Mouse (Mus musculus): Measurements from ENCODE around the gene Tmub1. TPM values are rescaled to one million over a fixed set of nuclear protein-coding genes. Genes with fewer than 3 reads are reported as not detected.

Tmub1 gene
- total RNA-seq, 2 experiments from 2014 or later = 22.2 to 22.5 TPM

- no peak for DNase-seq (ENCODE audit: low spot score in 2 of 2)
- Histone ChIP-seq H3K27ac (no peak overlapping the region), H3K4me3 (peak overlapping the region; percentile 51; the same call in 1 of the 2 replicates)
- TF ChIP-seq CTCF (conservative IDR thresholded peaks at IDR 0.05) = no peak
These were observed 28.0 kb upstream of the Tmub1 start for GRCm38 (mm10) chr5:24475476-24476241.

GRCm38 (mm10) chr5:24474723-24475261 lies 27.1 kb upstream of the Tmub1 start:
- DNase-seq (ENCODE audit: low spot score in 2 of 2) = peak; percentile 68 to 71
- H3K27ac ChIP-seq = peak overlapping the region; percentile 58; the same call in 1 of the 2 replicates

DNA sequence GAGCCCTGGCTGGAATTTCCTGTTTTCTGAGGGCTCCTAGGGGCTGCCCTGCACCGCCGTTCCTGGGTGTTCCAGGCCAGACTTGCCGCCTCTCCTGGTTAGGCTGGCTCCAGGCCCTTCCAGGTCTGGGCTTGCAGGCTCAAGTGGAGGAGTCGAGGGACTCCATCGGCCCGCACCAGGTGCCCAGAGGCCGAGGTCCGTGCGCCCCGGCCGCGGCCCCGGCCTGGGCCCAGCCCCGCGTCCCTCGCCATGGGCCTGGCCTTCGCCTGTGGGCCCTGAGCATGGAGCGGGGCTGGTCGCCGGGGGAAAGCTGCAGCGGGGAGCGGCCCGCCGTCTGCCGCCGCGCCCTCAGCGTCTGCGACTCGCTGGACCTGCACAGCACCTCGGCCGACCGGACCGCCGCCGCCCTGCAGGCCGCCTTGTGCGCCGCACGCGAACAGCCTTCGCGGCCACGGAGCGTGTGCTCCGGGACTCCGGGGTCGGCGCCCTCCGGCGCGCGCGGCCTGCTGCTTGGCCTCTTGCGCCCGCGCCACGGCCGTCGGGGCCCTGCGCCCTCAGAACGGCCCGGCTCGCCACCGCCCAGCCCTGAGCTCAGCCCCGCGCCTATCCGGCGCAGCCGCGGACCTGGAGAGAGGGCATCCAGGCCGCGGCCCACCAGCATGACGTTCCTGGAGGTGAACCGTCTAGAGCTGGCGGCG lies 26.5 kb upstream of the Tmub1 start:
- H3K4me3 ChIP-seq = peak overlapping the region; percentile 51
- peak overlapping the region; percentile 58; the same call in 1 of the 2 replicates for H3K27ac ChIP-seq
- DNase-seq (ENCODE audit: low spot score in 2 of 2) = no peak
- TF ChIP-seq CTCF (conservative IDR thresholded peaks at IDR 0.05) = no peak

More at GRCm38 (mm10) chr5:24474723-24475261, 27.1 kb upstream of the Tmub1 start:
- TF ChIP-seq CTCF (conservative IDR thresholded peaks at IDR 0.05) = peak; percentile 68
- H3K4me3 ChIP-seq = peak overlapping the region; percentile 51

DNA sequence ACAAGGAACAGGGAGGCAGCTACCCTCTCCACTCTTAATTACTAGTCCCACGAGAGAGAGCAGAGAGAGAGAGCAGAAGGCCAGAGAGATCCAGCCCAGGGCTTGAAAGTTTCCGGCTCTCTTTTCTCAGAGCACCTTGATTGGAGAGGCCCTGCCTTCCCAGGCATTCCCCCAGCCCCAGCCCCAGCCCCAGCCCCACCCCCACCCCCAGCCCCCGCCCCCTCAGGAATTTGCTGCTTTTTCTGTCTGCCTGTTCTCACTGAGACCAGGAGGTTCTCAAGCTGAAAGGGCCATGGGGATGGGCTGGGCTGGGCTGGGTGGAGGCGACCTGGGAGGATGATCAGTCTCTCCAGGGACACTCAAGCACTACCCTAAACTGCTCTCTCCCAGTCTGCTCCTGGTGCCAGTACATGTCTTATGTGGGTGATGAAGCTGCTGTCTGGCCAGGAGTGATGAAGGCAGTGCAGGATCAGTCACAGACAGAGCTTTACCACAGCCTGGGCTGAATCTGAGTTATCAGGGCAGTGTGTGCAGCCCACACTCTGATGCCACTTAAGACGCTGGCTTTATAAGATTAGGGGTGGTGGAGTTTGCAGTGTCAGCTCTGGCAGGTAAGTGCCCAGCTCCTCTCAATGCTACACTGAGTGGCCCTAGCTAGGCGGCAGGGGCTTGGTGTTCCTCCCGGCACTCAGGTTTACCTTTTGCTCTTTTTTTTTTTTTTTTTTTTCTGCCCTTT lies 25.4 kb upstream of the Tmub1 start:
- Histone ChIP-seq H3K4me3 (no peak overlapping the region), H3K27ac (no peak overlapping the region)
- TF ChIP-seq CTCF (conservative IDR thresholded peaks at IDR 0.05) = no peak
- no peak for DNase-seq (ENCODE audit: low spot score in 2 of 2)

GRCm38 (mm10) chr5:24470600-24470999 lies 22.9 kb upstream of the Tmub1 start:
- DNase-seq (ENCODE audit: low spot score in 2 of 2) = peak; percentile 44 to 73
- Histone ChIP-seq H3K27ac (no peak overlapping the region), H3K4me3 (no peak overlapping the region)
- peak; percentile 95 for TF ChIP-seq CTCF (conservative IDR thresholded peaks at IDR 0.05)

GRCm38 (mm10) chr5:24466762-24467161 lies 19.1 kb upstream of the Tmub1 start:
- DNase-seq (ENCODE audit: low spot score in 2 of 2) = no peak
- Histone ChIP-seq H3K27ac (peak overlapping the region; percentile 60), H3K4me3 (no peak overlapping the region)
- no peak for TF ChIP-seq CTCF (conservative IDR thresholded peaks at IDR 0.05)

DNA sequence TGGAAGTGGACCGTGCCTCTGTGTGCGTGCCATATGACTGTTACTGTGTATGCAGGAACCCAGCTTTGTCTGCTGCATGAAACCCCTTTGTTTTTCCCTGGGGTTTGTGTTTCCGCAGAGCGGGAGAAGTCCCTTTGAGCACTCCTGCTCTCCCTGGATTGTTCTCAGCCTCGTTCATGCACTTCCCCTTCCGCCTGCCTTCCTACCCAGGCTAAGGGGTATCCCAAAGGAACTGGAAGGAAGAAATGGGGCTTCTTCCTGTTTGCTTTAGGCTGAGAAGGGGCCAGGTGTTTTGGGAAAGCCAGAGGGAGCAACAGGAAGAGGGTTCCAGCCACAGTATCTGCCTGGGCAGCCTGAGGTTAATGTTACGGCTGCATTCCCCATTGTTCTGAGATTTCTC lies 8.0 kb upstream of the Tmub1 start:
- TF ChIP-seq CTCF (conservative IDR thresholded peaks at IDR 0.05) = no peak

DNA sequence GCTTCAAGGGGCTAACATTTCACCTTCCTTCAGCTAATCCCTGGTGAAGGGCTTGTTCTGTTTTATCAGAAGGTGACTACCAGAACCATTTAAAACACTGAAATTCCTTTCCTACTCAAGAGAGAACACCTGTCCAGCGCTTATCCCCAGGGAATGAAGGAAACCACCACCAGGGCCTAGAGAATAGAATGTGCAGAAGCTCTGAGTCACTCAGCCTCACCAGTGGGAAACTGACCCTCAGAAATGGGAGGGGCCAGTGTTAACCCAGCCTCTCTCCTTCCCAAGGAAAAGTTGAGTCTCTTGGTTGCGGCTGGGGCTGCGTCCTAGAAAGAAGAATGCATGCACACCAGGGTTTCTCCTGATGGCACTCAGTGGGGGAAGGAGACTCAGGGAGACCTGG lies 7.4 kb upstream of the Tmub1 start:
- no peak for TF ChIP-seq CTCF (conservative IDR thresholded peaks at IDR 0.05)
- Histone ChIP-seq H3K27ac (0 out of 2 replicates have a peak overlapping the region, but pooled peaks have one; percentile 23), H3K4me3 (peak overlapping the region; percentile 27)
- no peak for DNase-seq (ENCODE audit: low spot score in 2 of 2)

More for the DNA sequence above, 8.0 kb upstream of the Tmub1 start:
- DNase-seq (ENCODE audit: low spot score in 2 of 2) = no peak
- Histone ChIP-seq H3K4me3 (peak overlapping the region; percentile 27), H3K27ac (0 out of 2 replicates have a peak overlapping the region, but pooled peaks have one; percentile 23)

GRCm38 (mm10) chr5:24453985-24454303 lies 6.3 kb upstream of the Tmub1 start:
- Histone ChIP-seq H3K4me3 (peak overlapping the region; percentile 91), H3K27ac (peak overlapping the region; percentile 94)
- TF ChIP-seq CTCF (conservative IDR thresholded peaks at IDR 0.05) = no peak
- no peak for DNase-seq (ENCODE audit: low spot score in 2 of 2)

GRCm38 (mm10) chr5:24453283-24453984 lies 5.8 kb upstream of the Tmub1 start:
- H3K27ac ChIP-seq = peak overlapping the region; percentile 94

GRCm38 (mm10) chr5:24452691-24453233 lies 5.1 kb upstream of the Tmub1 start:
- DNase-seq (ENCODE audit: low spot score in 2 of 2) = peak in 1 of 2 experiments; percentile 45
- peak overlapping the region; percentile 91 for H3K4me3 ChIP-seq
- H3K27ac ChIP-seq = peak overlapping the region; percentile 94
- no peak; the same call in 1 of the 2 replicates for TF ChIP-seq CTCF (conservative IDR thresholded peaks at IDR 0.05)

More at GRCm38 (mm10) chr5:24453283-24453984, 5.8 kb upstream of the Tmub1 start:
- TF ChIP-seq CTCF (conservative IDR thresholded peaks at IDR 0.05) = no peak
- peak overlapping the region; percentile 91 for H3K4me3 ChIP-seq
- no peak for DNase-seq (ENCODE audit: low spot score in 2 of 2)
